Mouse (Mus musculus) frontal cortex, adult (tissue): ENCODE data around the gene Nup153.

Experiments
- ATAC-seq: cut with Nextera tagmentation; 2 replicates; pipeline ENCODE4 v1.9.2; 2017; ENCODE audit warnings: mild to moderate bottlenecking, moderate library complexity, mixed read lengths; ENCODE audit not compliant: low TSS enrichment

The Nup153 gene

GRCm38 (mm10) chr13:46729998-46730397, 2.3 kb upstream of the Nup153 start:
- no peak for ATAC-seq

DNA sequence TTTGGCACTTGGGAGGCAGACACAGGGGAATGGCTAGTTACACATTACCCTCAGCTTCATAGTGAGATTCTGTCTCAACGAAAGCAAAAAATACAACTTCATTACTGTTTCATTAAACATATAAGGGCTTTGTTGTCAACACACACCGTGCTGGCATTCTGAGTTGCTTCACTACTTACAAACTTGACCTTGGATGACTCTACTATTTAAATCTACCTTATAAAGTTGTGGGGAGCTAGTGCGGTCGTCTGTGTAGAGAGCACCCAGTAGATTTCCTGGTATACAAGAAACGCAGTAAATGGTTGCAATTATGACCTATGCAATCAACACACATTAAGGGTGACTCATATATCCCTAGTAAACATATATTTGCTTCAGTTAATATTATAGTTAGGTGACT, 671 bp upstream of the Nup153 start:
- peak; percentile 7 for ATAC-seq

DNA sequence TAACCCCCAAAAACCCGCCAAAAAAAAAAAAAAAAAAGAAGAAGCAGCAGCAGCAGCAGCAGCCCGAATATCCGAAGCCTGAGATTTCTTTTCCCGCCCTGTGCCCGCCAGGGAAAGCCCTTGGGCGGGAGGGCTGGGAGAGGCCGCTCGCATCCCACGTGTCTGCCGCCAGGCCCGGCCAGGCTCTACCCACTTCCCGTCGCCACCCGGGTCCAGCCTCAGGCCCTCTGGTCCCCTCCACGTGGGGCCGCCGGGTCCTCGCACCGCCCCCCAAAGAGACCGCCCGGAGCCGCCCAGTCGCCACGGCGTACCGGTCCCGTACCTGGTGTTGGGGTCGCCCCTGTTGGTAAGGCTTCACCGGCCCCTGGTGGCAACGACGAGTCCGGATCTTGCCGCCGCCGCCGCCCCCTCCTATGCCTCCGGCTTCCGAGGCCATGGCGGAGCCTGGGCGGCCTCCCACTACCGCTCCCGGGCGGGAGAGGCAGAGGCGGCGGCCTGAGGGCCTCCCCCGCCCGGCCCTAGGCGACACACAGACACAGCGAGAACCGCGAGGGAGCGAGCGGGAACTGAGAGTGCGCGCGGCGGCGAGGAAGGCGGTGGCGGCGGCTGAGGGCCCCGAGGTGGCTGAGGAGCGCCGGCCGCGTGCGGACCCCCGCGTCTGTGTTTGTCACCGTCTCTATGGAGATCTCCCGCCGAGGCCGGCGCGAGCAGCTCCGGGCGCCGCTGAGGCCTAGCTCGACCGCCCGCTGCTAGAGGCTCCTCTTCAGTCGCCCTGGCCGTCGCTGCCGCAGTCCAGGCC, 503 bp downstream of the Nup153 start:
- ATAC-seq: peak; percentile 68

DNA sequence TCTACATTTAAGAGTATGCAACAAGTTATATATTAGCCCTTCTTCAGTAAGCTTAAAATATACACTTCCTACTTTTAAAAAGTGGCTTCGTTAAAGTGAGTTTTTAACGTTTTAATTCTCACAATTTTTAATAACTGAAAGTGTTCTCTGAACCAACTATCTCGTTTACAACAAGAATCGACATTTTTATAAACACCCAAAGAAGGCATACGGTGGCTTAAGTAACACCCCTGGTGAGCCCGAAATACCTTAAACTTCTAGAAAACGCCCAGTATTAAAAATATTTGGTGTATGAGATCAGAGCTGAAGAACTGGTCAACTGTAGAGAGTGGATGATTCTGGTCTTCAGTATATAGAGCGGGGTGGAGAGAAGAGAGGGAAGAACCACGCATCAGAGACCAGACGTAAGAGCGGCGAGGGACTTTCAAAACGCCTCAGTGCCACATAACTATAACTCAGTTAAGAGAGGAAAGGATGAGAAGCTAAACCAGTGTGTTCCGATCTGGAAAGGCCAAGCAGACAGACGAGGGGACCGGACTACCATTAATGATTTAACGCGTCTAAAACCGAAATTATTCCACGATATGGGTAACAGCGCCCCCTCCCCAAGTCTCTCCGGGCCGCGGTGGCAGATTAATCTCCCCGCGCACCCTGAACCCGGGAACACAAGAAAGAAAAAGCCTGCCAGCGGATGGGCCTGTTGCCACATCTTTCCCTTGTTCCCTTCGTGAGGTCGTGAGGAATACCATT, 1.3 kb downstream of the Nup153 start:
- ATAC-seq: peak; percentile 17; the same call in 1 of the 2 replicates

GRCm38 (mm10) chr13:46725227-46725626, 2.5 kb downstream of the Nup153 start:
- ATAC-seq: no peak

GRCm38 (mm10) chr13:46724371-46724770, 3.4 kb downstream of the Nup153 start:
- ATAC-seq: no peak

DNA sequence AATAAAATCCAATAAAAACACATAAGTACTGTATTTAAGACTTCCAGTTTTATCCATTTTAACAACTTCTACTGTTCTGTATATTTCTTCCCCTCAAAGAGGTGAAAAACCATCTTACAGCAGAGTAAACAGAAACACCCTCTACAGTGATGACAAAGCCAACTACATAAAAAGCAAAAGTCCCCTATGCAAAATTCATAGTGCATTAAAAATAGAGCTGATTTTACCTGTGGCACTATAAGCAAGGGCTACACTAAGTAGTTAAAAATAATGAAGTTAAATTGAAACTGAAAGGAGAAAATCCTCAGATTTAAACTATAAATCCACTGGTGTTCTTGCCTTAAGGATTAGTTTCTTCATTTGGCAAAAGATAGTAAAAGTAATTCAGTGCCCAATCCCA, 6.7 kb downstream of the Nup153 start:
- no peak for ATAC-seq

DNA sequence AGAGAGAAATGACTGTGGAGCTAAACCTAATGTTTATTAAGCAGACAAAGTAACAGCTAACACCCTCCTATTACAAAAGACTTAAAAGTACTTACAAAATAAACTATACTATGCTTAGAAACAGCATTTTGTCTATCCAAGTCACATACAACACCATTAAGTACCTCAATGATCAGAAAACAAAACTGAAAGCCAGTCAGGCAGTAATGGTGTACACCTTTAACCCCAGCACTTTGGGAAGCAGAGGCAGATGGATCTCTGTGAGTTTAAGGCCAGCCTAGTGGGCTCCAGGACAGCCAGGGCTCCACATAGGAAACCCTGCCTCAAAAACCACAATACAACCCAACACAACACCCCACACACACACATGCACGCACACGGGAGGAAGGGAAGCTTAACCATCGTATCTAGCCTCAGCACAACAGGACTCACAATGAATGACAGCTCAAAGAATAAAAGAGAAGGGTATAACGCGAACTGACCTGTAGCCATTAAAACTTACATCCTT, 8.8 kb downstream of the Nup153 start:
- no peak for ATAC-seq

- no peak for ATAC-seq
These were observed 11.6 kb downstream of the Nup153 start for GRCm38 (mm10) chr13:46715976-46716639.

- no peak for ATAC-seq
These were observed 14.3 kb downstream of the Nup153 start for GRCm38 (mm10) chr13:46713486-46713885.

GRCm38 (mm10) chr13:46703138-46703537, 24.6 kb downstream of the Nup153 start:
- ATAC-seq: no peak

- no peak for ATAC-seq
These were observed 26.3 kb downstream of the Nup153 start for GRCm38 (mm10) chr13:46701486-46701885.

GRCm38 (mm10) chr13:46699372-46699771, 28.4 kb downstream of the Nup153 start:
- no peak for ATAC-seq

GRCm38 (mm10) chr13:46696788-46697187, 31.0 kb downstream of the Nup153 start:
- no peak for ATAC-seq

DNA sequence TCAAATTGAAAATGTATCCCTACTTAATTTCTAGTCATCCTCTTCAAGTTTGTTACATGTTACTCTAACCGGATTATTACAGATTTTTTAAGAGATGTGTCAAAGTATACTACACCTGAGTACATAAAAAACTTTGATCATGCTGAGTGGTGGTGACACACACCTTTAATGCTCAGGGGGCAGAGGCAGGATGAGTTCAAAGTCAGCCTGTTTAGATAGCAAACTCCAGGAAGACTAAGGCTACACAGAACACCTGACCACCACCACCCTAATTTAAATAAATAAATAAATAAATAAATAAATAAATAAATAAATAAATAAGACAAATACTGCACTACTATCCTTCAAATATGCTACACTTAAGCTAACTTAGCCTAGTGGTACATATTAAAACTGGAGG, 31.8 kb downstream of the Nup153 start:
- ATAC-seq: no peak

DNA sequence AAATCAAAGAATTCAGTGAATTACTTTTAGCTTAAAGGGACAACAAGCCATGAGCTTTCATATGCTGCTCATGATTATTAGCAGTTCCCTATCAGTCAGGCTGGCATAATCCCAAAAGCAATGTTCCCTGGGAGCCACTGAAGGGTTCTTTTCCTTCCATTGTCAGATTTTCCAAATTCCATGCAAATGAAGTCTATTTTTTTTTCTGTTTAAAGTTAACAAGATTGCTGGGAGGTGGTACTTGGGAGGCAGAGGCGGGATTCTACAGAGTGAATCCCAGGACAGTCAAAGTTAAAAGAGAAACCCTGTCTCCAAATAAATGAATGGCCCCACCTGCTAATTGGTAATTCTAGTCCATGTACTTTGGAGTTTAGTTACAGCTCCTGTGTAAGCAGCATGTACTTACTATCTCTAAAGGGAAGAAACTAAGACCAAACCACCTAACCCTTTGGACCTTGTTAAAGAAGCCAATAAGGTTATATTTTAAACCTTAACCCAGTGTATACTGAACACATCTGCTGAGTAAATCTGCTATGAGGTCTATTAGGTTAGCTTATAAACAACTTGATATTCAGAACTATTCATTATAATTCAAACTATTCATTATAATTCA, 32.3 kb downstream of the Nup153 start:
- no peak for ATAC-seq

DNA sequence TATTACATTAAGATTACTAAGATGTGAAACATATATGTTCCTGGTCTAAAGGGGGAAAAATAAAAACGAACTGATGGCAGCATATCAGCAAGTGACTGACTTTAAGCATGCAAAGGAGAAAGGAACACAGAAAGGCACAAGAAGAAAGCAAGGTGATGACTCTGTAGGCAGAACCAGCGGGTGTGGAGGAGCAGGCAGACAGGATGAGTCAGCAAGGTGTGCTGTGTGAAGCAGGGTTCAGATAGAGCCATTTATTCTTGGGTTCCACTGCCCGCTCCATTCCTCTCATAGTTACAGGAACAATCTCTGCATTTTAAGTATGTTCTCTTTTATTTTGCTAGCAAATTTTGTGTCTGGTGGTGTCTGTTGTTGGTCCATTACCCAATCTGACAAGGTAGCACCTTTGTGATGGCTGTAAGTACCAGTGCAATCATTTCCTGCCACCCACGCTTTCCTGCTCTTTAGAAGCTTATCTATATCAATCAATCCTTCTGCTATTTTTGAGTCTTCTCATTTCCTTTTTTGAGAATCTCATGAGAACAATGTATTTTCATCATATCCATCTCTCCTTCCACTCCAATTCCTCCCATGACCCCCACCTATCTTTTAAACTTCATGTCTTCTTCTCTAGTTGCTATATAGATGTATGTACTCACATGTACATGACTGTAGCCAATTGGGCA, 37.0 kb downstream of the Nup153 start:
- ATAC-seq: no peak

DNA sequence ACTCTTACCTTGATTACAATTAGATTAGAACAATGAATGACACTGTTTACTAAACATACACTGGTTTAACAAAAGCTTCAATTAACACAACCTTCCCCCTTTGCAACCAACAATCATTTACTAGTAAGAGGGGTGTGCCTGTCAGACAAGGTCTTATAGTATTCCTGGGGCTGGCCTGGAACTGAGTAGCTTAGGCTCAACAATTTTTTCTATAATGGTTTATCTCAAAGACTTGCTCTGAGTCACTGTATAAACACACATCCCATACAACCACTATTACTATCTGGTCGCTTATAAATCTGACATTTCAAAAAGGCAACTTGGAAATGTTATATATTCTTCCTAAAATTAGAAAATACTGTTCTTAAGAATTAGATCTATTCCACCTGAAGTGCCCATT, 44.4 kb downstream of the Nup153 start:
- ATAC-seq: no peak

GRCm38 (mm10) chr13:46682921-46683320, 44.8 kb downstream of the Nup153 start:
- no peak for ATAC-seq

- ATAC-seq: no peak
These were observed 50.0 kb downstream of the Nup153 start for GRCm38 (mm10) chr13:46677721-46678120.

DNA sequence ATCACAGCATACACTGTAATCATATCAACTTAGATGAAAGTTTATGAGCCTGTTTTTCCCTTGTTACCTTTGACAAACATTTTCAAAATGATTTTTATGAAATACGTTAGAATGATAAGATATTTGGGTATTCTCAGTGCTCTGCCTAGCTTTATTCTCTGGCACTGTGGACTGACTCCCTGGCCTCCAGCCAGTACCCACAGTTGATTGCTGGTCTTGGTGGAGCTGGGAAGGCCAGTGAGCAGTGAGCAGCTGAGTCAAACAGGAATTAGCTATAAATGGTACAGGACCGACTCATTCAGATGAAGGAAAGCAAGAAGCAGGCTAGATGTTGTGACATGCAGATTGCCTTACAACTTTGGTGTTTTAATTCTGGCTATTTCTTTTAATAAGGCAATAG, 53.1 kb downstream of the Nup153 start:
- ATAC-seq: no peak
